Mouse (Mus musculus) liver, embryonic 14.5 days (tissue): ENCODE results near the gene Rnf5. TPM values are rescaled to one million over a fixed set of nuclear protein-coding genes. Genes with fewer than 3 reads are reported as not detected.

Source experiments
- ATAC-seq: fragments of 200-750 bp; cut with Nextera tagmentation; 2 replicates; pipeline ENCODE4 v1.8.0; 2017; ENCODE audit warnings: moderate number of reproducible peaks, mild to moderate bottlenecking, moderate library complexity; ENCODE audit not compliant: insufficient read depth
- DNase-seq, 3 experiments: peaks; one replicate each; pipeline ENCODE4 v3.0.0-alpha.2; 2012 to 2013; ENCODE audit warnings: low read depth in 3 of 3, low spot score in 3 of 3
- H3K27ac ChIP-seq: fragments of 300-500 bp; sonication (generic); 2 replicates; pipeline ENCODE4 v1.5.1; 2014; ENCODE audit warnings: moderate library complexity, mild to moderate bottlenecking, control low read depth, inconsistent platforms
- H3K27me3 ChIP-seq: fragments of 300-500 bp; sonication (generic); 2 replicates; pipeline ENCODE4 v1.6.1; 2014; ENCODE audit warnings: mild to moderate bottlenecking, low read length, moderate library complexity; ENCODE audit not compliant: control insufficient read depth, insufficient read depth
- H3K36me3 ChIP-seq: fragments of 300-500 bp; sonication (generic); replicated peaks from 2 replicates; pipeline ENCODE4 v1.6.1; 2014; ENCODE audit warnings: low read depth; ENCODE audit not compliant: control insufficient read depth, insufficient read depth
- H3K4me1 ChIP-seq, 2 experiments: fragments of 200-500 bp in 1 of 2; fragments of 300-500 bp in 1 of 2; sonication (generic) in 1 of 2; replicated peaks; 2 replicates each; pipeline ENCODE4 v1.6.1; 2012 to 2014; ENCODE audit warnings: antibody characterized with exemption in 1 of 2, inconsistent platforms in 1 of 2, low read length in 1 of 2; ENCODE audit not compliant: control insufficient read depth in 2 of 2, insufficient read depth in 2 of 2
- H3K4me2 ChIP-seq: fragments of 300-500 bp; sonication (generic); 2 replicates; pipeline ENCODE4 v1.6.1; 2014; ENCODE audit warnings: low read depth, mild to moderate bottlenecking, control low read depth, moderate library complexity
- H3K4me3 ChIP-seq, 2 experiments: fragments of 200-500 bp in 1 of 2; fragments of 300-500 bp in 1 of 2; sonication (generic) in 1 of 2; 2 replicates each; pipeline ENCODE4 v1.5.1; 2012 to 2014; ENCODE audit warnings: low read depth in 2 of 2, low read length in 2 of 2, mild to moderate bottlenecking in 2 of 2, control low read depth in 1 of 2, inconsistent platforms in 1 of 2, moderate library complexity in 1 of 2; ENCODE audit not compliant: insufficient read depth in 1 of 2
- H3K9ac ChIP-seq: fragments of 300-500 bp; sonication (generic); replicated peaks from 2 replicates; pipeline ENCODE4 v1.6.1; 2014; ENCODE audit warnings: mild to moderate bottlenecking, control low read depth, moderate library complexity
- H3K9me3 ChIP-seq: fragments of 300-500 bp; sonication (generic); 2 replicates; pipeline ENCODE4 v1.6.1; 2016; ENCODE audit warnings: low read length, mixed read lengths; ENCODE audit not compliant: control insufficient read depth
- CTCF ChIP-seq: IDR thresholded peaks from 2 replicates; pipeline ENCODE4 v1.5.1; 2016; ENCODE audit warnings: antibody characterized with exemption, low read depth, control low read depth
- EP300 ChIP-seq: IDR thresholded peaks from 2 replicates; pipeline ENCODE4 v1.6.1; 2016; ENCODE audit warnings: antibody characterized with exemption, low read depth
- WGBS: fragments of 180-500 bp; shearing (Covaris S2); extraction: QIAGEN DNeasy Blood & Tissue Kit; methylation state at CpG from one replicate; pipeline ENCODE4 v1.1.7; 2014; ENCODE audit not compliant: insufficient replicate concordance; 5-methylcytosine and 5-hydroxymethylcytosine counted together
- polyA plus RNA-seq, 2 experiments: library from polyadenylated mRNA; depleted of rRNA in 1 of 2; stranded (reverse) in 1 of 2; unstranded in 1 of 2; fragments of >200 nt; fragmentation: Nextera tagmentation in 1 of 2; extraction: Ambion mirVana in 1 of 2; gene quantifications; 2 replicates each; pipeline versions ENCODE4 v1.2.1 to v1.2.3; 2012 to 2014

Gene Rnf5
- polyA plus RNA-seq (2012; rRNA removed), result 51.5 and 61.2 TPM in 2 replicates
- 59.6 and 66.4 TPM in 2 replicates for polyA plus RNA-seq (2014; fragmentation: Nextera tagmentation; extraction: Ambion mirVana)

DNA sequence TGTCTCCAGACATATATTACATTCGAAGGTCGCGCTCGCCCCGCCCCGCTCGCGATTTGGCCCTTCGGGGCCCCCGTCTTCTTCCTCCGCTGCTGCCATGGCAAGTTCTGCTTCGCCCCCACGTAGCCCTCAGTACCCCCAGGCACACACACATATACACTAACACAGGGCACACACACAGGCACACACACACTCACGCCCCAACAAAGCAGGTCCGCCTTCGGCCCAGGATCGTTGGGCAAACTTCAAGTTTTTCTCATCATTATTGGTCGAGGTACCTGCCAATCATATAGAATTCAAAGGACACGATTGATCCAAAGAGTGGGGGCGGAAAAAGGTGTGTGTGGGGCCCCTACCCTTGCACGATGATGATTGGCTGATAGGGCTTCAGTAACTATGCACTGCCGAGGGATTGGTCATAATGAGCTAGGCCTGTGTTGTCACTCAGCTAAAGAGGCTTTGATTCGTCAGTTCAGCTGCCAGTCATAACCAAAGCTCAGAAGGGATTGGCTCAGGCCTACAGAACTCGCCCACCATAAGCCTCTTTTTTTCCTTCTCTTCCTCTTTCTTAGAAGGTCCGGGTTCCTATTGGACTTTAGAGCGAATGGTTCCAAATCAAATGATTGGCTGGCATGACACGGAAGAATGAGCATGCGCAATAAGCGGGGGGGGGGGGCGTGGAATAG is at the start of gene Rnf5:
TSS of gene Rnf5 (minus strand) at position 316 of the 686 bp plus-strand sequence.
- Histone ChIP-seq H3K9ac (peak within 1 kb of the TSS; percentile 93), H3K4me1 (peaks cover 12 to 23% of the 10 kb centered on the region in 2 experiments), H3K4me3 (peak within 1 kb of the TSS; percentile 74 to 92), H3K9me3 (no peaks in the 10 kb centered on the region), H3K27ac (peak within 1 kb of the TSS; percentile 89), H3K27me3 (no peaks in the 10 kb centered on the region), H3K36me3 (peaks cover 12% of the 10 kb centered on the region), H3K4me2 (peak within 1 kb of the TSS; percentile 95)
- TF ChIP-seq CTCF (no peak), EP300 (peak; percentile 68)
- under 1% methylated on average over 29 of the region's 30 CpGs for WGBS
- ATAC-seq (peak; percentile 88), DNase-seq (peak; percentile 100)

GRCm38 (mm10) chr17:34652985-34653384 is 49.5 kb upstream of the Rnf5 start:
- Histone ChIP-seq H3K27ac (no peak overlapping the region), H3K9me3 (no peaks in the 10 kb centered on the region), H3K9ac (no peak overlapping the region), H3K4me3 (no peak overlapping the region), H3K27me3 (peaks cover 3% of the 10 kb centered on the region; the same call in 1 of the 2 replicates), H3K36me3 (peaks cover 2% of the 10 kb centered on the region), H3K4me2 (no peak overlapping the region), H3K4me1 (peaks cover 1 to 2% of the 10 kb centered on the region in 2 experiments; a peak in 3 of 4 replicates)
- ATAC-seq (no peak), DNase-seq (no peak)
- TF ChIP-seq EP300 (no peak), CTCF (no peak)
- 82% methylated on average over 8 of the region's 8 CpGs for WGBS

DNA sequence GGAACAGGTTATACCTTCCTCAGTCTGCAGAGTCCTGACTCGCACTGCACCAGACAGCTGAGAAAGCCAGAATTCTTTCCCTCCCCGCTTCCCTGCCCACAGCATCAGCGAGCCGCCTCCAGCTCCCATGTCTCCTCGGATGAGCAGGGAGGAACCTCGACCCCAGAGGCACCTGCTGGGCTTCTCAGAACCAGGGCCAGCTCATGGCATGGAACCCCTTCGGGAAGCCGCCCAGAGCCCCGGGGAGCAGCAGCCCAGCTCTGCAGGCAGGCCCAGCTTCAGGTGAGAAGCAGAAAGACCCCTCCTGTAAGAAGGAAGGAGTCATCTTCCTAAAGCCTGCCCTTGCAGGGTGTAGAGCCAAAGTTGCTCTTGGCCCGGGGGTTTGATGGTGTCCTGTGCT is 49.1 kb upstream of the Rnf5 start:
- DNase-seq, result no peak
- Histone ChIP-seq H3K4me3 (no peak overlapping the region), H3K4me1 (peaks cover 3 to 6% of the 10 kb centered on the region in 2 experiments), H3K36me3 (peaks cover 2% of the 10 kb centered on the region), H3K4me2 (no peak overlapping the region), H3K9me3 (no peaks in the 10 kb centered on the region), H3K27ac (no peak overlapping the region), H3K9ac (no peak overlapping the region), H3K27me3 (peaks cover 2% of the 10 kb centered on the region; the same call in 1 of the 2 replicates)
- 74% methylated on average over 10 of the region's 10 CpGs for WGBS
- no peak for TF ChIP-seq EP300
- no peak for TF ChIP-seq CTCF
- no peak for ATAC-seq

DNA sequence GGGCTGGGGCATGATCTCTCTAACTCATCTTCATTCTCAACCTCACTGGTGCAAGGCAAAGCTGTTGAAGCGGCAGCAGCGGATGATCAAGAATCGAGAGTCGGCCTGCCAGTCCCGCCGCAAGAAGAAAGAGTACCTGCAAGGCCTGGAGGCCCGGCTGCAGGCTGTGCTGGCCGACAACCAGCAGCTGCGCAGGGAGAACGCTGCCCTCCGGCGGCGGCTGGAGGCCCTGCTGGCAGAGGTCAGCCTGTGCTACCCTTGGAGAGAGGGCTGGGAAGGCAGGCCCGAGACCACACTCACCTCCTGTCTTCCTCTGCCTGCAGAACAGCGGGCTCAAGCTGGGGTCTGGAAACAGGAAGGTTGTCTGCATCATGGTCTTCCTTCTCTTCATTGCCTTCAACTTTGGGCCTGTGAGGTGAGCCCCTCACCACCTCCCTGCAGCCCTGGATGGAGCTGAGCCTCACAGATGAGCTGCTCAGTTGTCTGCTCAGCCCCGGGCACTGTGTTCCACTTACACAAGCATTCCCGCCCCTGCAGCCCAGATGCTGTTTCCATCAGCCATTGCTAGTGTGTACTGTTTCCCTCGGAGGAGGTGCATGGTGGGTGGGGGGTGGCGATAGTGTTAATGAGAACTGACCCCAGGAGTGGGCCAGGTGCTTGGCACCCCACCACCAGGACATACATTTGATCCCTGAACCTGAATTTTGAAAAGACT is 48.2 kb upstream of the Rnf5 start:
- H3K36me3 ChIP-seq, result peaks cover 2% of the 10 kb centered on the region
- H3K27me3 ChIP-seq, result no peaks in the 10 kb centered on the region
- no peak overlapping the region for H3K27ac ChIP-seq
- no peak overlapping the region for H3K4me2 ChIP-seq
- H3K4me3 ChIP-seq, result no peak overlapping the region
- H3K9ac ChIP-seq, result no peak overlapping the region
- no peak for ATAC-seq
- peaks cover 3 to 7% of the 10 kb centered on the region in 2 experiments for H3K4me1 ChIP-seq
- no peak for DNase-seq
- WGBS, result 56% methylated on average over 19 of the region's 19 CpGs
- TF ChIP-seq EP300 (no peak), CTCF (peak; percentile 81)
- no peaks in the 10 kb centered on the region for H3K9me3 ChIP-seq

GRCm38 (mm10) chr17:34650781-34651180 is 47.3 kb upstream of the Rnf5 start:
- no peak overlapping the region for H3K9ac ChIP-seq
- no peak overlapping the region for H3K27ac ChIP-seq
- peaks cover 9 to 14% of the 10 kb centered on the region in 2 experiments for H3K4me1 ChIP-seq
- no peak overlapping the region for H3K4me2 ChIP-seq
- H3K4me3 ChIP-seq, result no peak overlapping the region
- TF ChIP-seq EP300, result no peak
- TF ChIP-seq CTCF, result no peak
- WGBS, result 84% methylated on average over 14 of the region's 14 CpGs
- peaks cover 2% of the 10 kb centered on the region for H3K36me3 ChIP-seq
- H3K9me3 ChIP-seq, result no peaks in the 10 kb centered on the region
- no peaks in the 10 kb centered on the region for H3K27me3 ChIP-seq
- ATAC-seq (no peak), DNase-seq (no peak)
